Mouse (Mus musculus) embryonic facial prominence, embryonic 13.5 days (tissue): ENCODE measurements at regions not wholly inside any gene's neighbourhood (a gene's known extent, or its start where the extent isn't known, plus 50 kb on each side); places are given as distances from the start of the nearest gene placed in this dataset.

Source experiments
- ATAC-seq: fragments of 200-750 bp; cut with Nextera tagmentation; 2 replicates; pipeline ENCODE4 v1.8.0; 2017; ENCODE audit warnings: low read depth; ENCODE audit not compliant: insufficient number of reproducible peaks, insufficient read depth, low FRiP score, low TSS enrichment
- H3K27ac ChIP-seq: fragments of 300-500 bp; sonication (generic); 2 replicates; pipeline ENCODE4 v1.5.1; 2015; ENCODE audit warnings: moderate library complexity, mild to moderate bottlenecking, inconsistent platforms
- H3K27me3 ChIP-seq: fragments of 300-500 bp; sonication (generic); 2 replicates; pipeline ENCODE4 v1.6.1; 2015; ENCODE audit warnings: mild to moderate bottlenecking, inconsistent platforms
- H3K36me3 ChIP-seq: fragments of 300-500 bp; sonication (generic); 2 replicates; pipeline ENCODE4 v1.6.1; 2015; ENCODE audit warnings: mild to moderate bottlenecking, inconsistent platforms
- H3K4me1 ChIP-seq: fragments of 300-500 bp; sonication (generic); 2 replicates; pipeline ENCODE4 v1.6.1; 2015; ENCODE audit warnings: inconsistent platforms
- H3K4me2 ChIP-seq: fragments of 300-500 bp; sonication (generic); 2 replicates; pipeline ENCODE4 v1.6.1; 2015; ENCODE audit warnings: moderate library complexity, mild to moderate bottlenecking, inconsistent platforms
- H3K4me3 ChIP-seq: fragments of 300-500 bp; sonication (generic); 2 replicates; pipeline ENCODE4 v1.5.1; 2015; ENCODE audit warnings: mild to moderate bottlenecking, inconsistent platforms
- H3K9ac ChIP-seq: fragments of 300-500 bp; sonication (generic); 2 replicates; pipeline ENCODE4 v1.6.1; 2015; ENCODE audit warnings: mild to moderate bottlenecking, inconsistent platforms
- H3K9me3 ChIP-seq: fragments of 300-500 bp; sonication (generic); 2 replicates; pipeline ENCODE4 v1.6.1; 2016; ENCODE audit warnings: inconsistent platforms
- WGBS: fragments of 180-500 bp; shearing (Covaris S2); methylation state at CpG from one replicate; pipeline ENCODE4 v1.1.7; 2015; ENCODE audit warnings: mixed read lengths; 5-methylcytosine and 5-hydroxymethylcytosine counted together

GRCm38 (mm10) chr13:107703736-107704135 lies 340.5 kb upstream of the Smim15 start:
- H3K27ac ChIP-seq = no peak overlapping the region
- H3K4me1 ChIP-seq = peaks cover 17% of the 10 kb centered on the region
- no peaks in the 10 kb centered on the region for H3K9me3 ChIP-seq
- no peak overlapping the region for H3K4me3 ChIP-seq
- 48% methylated on average over 7 of the region's 7 CpGs for WGBS
- H3K36me3 ChIP-seq = no peaks in the 10 kb centered on the region
- no peaks in the 10 kb centered on the region for H3K27me3 ChIP-seq
- no peak for ATAC-seq
- H3K9ac ChIP-seq = no peak overlapping the region
- H3K4me2 ChIP-seq = no peak overlapping the region

DNA sequence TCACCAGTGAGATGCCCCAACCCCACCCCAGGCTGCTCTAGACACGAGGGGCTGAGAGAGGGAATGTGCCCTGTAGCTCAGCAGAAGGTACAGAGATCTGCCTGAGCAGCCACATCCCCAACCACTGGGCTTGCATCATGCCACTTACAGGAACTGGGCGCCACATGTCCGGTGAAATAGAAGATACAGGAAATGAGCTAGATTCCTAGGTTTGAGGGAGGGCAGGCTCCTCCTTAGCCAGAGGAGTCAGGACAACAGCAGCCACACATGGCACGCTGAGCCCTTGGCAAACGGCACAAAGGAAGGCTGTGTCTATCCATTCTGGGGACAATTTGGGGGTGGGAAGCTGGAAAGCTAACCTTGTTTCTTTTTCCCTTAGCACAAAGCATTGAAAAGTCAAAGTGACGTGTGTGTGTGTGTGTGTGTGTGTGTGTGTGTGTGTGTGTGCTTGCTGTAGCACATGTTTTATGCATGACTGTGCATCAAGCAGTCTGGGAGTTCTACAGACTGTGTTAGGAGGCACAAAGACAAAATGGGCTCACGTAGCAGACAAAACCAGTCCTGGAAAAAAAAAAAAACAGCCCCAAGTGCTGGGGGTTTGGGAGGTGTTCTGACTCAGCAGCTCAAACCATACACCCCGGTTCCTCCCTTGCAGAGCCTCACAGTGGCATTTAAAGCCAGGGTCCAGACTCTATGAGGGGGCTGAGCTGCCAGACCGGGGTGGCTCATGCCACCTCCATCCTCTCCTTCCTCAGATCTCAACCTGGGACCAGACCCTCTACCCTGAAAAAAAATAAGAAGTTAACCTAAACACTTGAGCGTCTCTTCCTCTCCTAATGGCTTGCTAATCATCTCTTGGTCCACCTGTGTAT lies 343.7 kb upstream of the Smim15 start:
- WGBS = 42% methylated on average over 10 of the region's 10 CpGs
- Histone ChIP-seq H3K36me3 (no peaks in the 10 kb centered on the region), H3K27ac (peak overlapping the region; percentile 60; the same call in 1 of the 2 replicates), H3K9me3 (no peaks in the 10 kb centered on the region), H3K4me3 (no peak overlapping the region), H3K9ac (no peak overlapping the region), H3K27me3 (no peaks in the 10 kb centered on the region), H3K4me1 (peaks cover 17% of the 10 kb centered on the region), H3K4me2 (0 out of 2 replicates have a peak overlapping the region, but pooled peaks have one; percentile 9)
- no peak for ATAC-seq

DNA sequence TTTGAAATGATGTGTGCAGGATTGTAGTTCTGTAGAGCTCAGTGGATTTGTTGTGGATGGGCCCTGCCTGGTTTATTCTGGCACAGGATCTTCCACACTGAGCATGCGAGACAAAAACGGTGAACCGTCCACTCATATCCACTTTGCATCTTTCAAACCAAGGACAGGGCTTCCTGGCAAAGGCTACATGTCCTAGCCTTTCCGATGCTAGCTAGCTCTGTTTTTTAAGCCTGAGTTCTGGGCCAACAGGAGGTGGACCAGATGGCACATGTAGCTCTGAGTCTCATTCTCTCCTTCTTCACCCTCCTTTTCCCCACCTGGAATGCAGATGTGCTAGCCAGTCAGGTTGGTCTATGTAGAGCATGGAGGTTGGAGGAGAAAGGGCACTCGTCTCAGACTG lies 345.0 kb upstream of the Smim15 start:
- H3K27ac ChIP-seq = no peak overlapping the region
- ATAC-seq = no peak
- H3K4me2 ChIP-seq = no peak overlapping the region
- no peaks in the 10 kb centered on the region for H3K27me3 ChIP-seq
- H3K4me1 ChIP-seq = peaks cover 17% of the 10 kb centered on the region
- H3K4me3 ChIP-seq = no peak overlapping the region
- H3K9ac ChIP-seq = no peak overlapping the region
- no peaks in the 10 kb centered on the region for H3K36me3 ChIP-seq
- H3K9me3 ChIP-seq = no peaks in the 10 kb centered on the region
- 79% methylated on average over 5 of the region's 5 CpGs for WGBS

- Histone ChIP-seq H3K9me3 (no peaks in the 10 kb centered on the region), H3K4me3 (no peak overlapping the region), H3K27ac (no peak overlapping the region), H3K4me1 (peaks cover 17% of the 10 kb centered on the region), H3K36me3 (no peaks in the 10 kb centered on the region), H3K27me3 (no peaks in the 10 kb centered on the region), H3K9ac (no peak overlapping the region), H3K4me2 (no peak overlapping the region)
- 81% methylated on average over 7 of the region's 7 CpGs for WGBS
- no peak for ATAC-seq
Observed at GRCm38 (mm10) chr13:107698345-107698744, 345.9 kb upstream of the Smim15 start.

- WGBS = 73% methylated on average over 5 of the region's 5 CpGs
- ATAC-seq = no peak
Observed at GRCm38 (mm10) chr13:107692123-107692830, 352.0 kb upstream of the Smim15 start.

GRCm38 (mm10) chr13:107688972-107689371 lies 355.3 kb upstream of the Smim15 start:
- H3K4me3 ChIP-seq = no peak overlapping the region
- no peaks in the 10 kb centered on the region for H3K27me3 ChIP-seq
- H3K4me1 ChIP-seq = no peaks in the 10 kb centered on the region
- no peaks in the 10 kb centered on the region for H3K9me3 ChIP-seq
- H3K27ac ChIP-seq = no peak overlapping the region
- no peaks in the 10 kb centered on the region for H3K36me3 ChIP-seq
- no peak overlapping the region for H3K9ac ChIP-seq
- 64% methylated on average over 6 of the region's 6 CpGs for WGBS
- no peak for ATAC-seq
- no peak overlapping the region for H3K4me2 ChIP-seq

More at GRCm38 (mm10) chr13:107692123-107692830, 352.0 kb upstream of the Smim15 start:
- Histone ChIP-seq H3K27ac (no peak overlapping the region), H3K4me2 (no peak overlapping the region), H3K4me3 (no peak overlapping the region), H3K9ac (no peak overlapping the region), H3K27me3 (no peaks in the 10 kb centered on the region), H3K36me3 (no peaks in the 10 kb centered on the region), H3K4me1 (no peaks in the 10 kb centered on the region), H3K9me3 (no peaks in the 10 kb centered on the region)

- no peak for ATAC-seq
- WGBS = 89% methylated on average over 3 of the region's 3 CpGs
- Histone ChIP-seq H3K27me3 (no peaks in the 10 kb centered on the region), H3K9ac (no peak overlapping the region), H3K9me3 (no peaks in the 10 kb centered on the region), H3K4me3 (no peak overlapping the region), H3K27ac (no peak overlapping the region), H3K4me1 (no peaks in the 10 kb centered on the region), H3K36me3 (no peaks in the 10 kb centered on the region), H3K4me2 (no peak overlapping the region)
Observed at GRCm38 (mm10) chr13:107685231-107685630, 359.0 kb upstream of the Smim15 start.

- no peak overlapping the region for H3K9ac ChIP-seq
- no peak overlapping the region for H3K4me2 ChIP-seq
- 85% methylated on average over 3 of the region's 3 CpGs for WGBS
- H3K4me3 ChIP-seq = no peak overlapping the region
- 0 out of 2 replicates have a peak, but pooled peaks cover 1% of the 10 kb centered on the region for H3K27me3 ChIP-seq
- no peaks in the 10 kb centered on the region for H3K4me1 ChIP-seq
- ATAC-seq = no peak
- no peaks in the 10 kb centered on the region for H3K9me3 ChIP-seq
- no peaks in the 10 kb centered on the region for H3K36me3 ChIP-seq
- no peak overlapping the region for H3K27ac ChIP-seq
Observed at GRCm38 (mm10) chr13:107683909-107684308, 360.3 kb upstream of the Smim15 start.

DNA sequence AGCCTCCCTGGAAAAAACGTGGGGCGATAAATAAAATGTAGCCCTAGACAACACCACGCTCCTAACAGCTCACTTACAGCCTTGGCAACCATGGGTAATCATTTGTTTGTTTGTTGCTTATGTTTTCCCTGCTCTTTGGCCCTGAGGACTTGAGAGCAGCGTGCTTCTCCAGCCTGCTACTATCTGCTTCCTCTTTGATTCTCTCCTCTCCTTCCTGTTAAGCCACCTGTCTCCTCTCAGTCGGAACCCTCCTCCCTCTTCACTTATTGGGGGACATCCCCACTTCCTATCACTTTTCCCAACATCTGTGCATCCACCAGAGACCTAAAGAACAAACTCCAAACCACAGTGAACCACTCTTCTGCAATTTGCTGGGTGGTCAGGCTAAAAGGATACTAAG lies 362.5 kb upstream of the Smim15 start:
- 0 out of 2 replicates have a peak, but pooled peaks cover 5% of the 10 kb centered on the region for H3K27me3 ChIP-seq
- no peak overlapping the region for H3K27ac ChIP-seq
- H3K9me3 ChIP-seq = no peaks in the 10 kb centered on the region
- no peak overlapping the region for H3K4me3 ChIP-seq
- no peaks in the 10 kb centered on the region for H3K36me3 ChIP-seq
- no peak for ATAC-seq
- no peak overlapping the region for H3K9ac ChIP-seq
- H3K4me2 ChIP-seq = no peak overlapping the region
- WGBS = 77% methylated on average over 5 of the region's 5 CpGs
- H3K4me1 ChIP-seq = peaks cover 5% of the 10 kb centered on the region

- peaks cover 15% of the 10 kb centered on the region for H3K4me1 ChIP-seq
- no peak overlapping the region for H3K27ac ChIP-seq
- H3K27me3 ChIP-seq = 0 out of 2 replicates have a peak, but pooled peaks cover 5% of the 10 kb centered on the region
- H3K9ac ChIP-seq = no peak overlapping the region
- no peaks in the 10 kb centered on the region for H3K36me3 ChIP-seq
- no peak overlapping the region for H3K4me2 ChIP-seq
- no peaks in the 10 kb centered on the region for H3K9me3 ChIP-seq
- no peak overlapping the region for H3K4me3 ChIP-seq
- ATAC-seq = no peak
Observed at GRCm38 (mm10) chr13:107678860-107679259, 365.4 kb upstream of the Smim15 start.

DNA sequence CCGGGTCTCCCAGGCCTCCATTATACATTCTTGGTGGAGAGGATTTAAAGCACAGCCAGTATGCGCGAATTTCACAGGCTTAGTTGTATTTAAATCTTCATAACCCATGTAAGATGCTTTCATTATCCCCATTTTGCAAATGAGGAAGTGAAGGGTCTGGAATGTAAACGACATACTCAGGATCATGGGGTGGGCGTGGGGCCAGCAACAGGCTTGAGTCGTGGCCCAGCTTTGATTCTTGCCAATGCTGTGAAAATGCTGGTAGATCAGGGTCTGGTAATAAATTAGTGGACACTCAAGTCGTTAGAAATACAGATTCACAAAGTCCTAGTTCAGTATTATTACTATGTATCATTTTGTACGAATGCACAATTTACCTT lies 367.2 kb upstream of the Smim15 start:
- WGBS = 60% methylated on average over 8 of the region's 8 CpGs
- peaks cover 15% of the 10 kb centered on the region for H3K4me1 ChIP-seq
- H3K9ac ChIP-seq = no peak overlapping the region
- no peak overlapping the region for H3K4me3 ChIP-seq
- H3K9me3 ChIP-seq = no peaks in the 10 kb centered on the region
- peak overlapping the region; percentile 57 for H3K27ac ChIP-seq
- 0 out of 2 replicates have a peak, but pooled peaks cover 5% of the 10 kb centered on the region for H3K27me3 ChIP-seq
- H3K4me2 ChIP-seq = peak overlapping the region; percentile 7; the same call in 1 of the 2 replicates
- no peak for ATAC-seq
- no peaks in the 10 kb centered on the region for H3K36me3 ChIP-seq
